Mouse (Mus musculus) brain, adult 2 months (tissue): Measurements from ENCODE around the gene Crygn.
A peak's percentile ranks its signal among the peaks of the same experiment; 100 is the strongest.

Experiments used
- DNase-seq: peaks from one replicate; pipeline ENCODE4 v3.0.0; 2011; ENCODE audit warnings: low read depth, low spot score

The Crygn gene

DNA sequence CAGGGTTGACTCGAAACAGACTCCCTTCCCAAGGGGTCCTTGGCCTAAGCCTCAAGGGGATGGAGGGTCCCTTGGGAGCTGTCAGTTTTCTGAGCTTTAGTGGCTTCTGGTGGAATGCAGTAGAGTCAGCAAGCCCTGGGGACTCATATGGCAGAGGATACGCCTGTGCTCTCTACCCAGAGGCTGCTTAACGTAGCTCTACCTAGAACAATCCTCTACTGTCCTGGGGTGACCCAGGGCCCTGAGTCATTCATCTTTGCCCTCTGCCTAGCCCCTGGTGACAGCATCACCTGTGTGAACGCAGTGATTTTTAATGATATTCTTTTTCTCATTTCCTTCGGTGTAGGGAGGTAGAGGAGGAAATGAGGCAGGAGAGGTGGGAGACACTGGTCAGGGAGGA lies 8.1 kb downstream of the Crygn start:
- no peak for DNase-seq

DNA sequence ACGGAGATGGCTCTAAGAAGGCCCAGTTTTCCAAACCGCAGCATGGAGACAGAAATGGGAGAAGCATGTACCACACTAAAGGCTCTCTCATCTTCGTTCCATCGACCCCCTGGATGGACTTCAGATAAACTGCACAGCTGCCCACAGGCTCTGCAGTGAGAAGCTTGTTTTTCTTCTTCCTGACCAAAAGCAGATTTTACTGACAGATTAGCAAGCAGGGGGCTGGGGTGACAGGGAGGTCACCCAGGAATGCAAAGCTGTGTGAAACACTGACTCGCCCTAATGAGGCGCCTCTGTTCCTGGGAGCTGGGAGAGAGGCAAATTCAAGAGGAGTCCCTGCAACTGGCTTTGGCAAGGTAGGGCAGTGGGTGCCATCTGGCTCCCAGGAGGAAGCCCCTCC lies 10.3 kb downstream of the Crygn start:
- DNase-seq: no peak

DNA sequence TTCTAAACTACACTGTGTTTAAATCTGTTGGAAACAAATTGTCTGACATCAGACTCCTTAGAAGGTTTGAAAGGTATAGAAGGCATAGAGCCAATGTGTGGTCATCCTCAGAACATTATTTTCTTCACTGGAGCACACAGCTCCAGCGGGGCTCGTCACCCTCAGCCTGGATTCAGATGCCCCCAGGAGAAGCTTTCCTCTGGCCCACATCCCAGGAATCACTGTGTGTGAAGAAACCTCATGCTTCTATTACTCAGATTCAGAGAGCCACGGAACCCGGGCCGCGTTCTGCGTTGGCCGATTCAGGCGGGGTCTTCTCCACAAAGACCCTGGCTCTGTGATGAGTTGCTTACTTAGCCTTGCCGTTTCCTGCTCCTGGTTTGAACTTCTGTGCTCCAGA lies 13.9 kb downstream of the Crygn start:
- no peak for DNase-seq

DNA sequence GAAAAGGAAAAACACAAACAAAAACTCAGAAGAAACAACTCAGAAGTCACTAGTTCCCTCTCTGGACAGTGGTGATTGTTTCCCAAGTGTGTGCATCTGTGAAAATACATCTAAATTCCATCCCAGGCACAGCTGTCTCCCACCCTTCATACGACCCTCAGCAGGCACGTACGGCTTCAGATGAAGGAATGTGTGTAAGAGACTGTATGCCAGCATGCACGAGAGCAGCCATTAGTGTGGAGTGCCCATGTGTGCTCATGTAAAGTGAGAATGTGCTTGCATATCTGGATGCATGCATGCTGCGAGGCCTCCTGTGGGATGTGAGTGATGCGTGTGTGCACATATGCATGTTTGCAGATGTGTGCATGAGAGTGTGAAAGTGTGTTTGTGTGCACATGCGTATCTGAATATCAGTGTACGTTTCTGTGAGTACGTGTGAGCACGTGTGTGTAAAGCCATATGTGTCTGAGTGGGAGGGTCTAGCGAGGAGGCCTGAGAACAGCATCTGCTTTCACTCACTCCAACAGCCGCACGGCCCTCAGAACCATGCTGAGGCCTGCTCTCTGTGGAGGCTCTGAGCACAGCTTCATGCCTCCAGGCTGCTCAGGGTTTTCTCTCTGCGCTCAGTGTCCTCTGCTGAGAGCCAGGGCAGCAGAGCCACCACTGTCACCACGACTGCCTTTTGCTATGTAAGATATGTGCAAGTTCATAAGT lies 16.5 kb downstream of the Crygn start:
- DNase-seq: peak; percentile 13

DNA sequence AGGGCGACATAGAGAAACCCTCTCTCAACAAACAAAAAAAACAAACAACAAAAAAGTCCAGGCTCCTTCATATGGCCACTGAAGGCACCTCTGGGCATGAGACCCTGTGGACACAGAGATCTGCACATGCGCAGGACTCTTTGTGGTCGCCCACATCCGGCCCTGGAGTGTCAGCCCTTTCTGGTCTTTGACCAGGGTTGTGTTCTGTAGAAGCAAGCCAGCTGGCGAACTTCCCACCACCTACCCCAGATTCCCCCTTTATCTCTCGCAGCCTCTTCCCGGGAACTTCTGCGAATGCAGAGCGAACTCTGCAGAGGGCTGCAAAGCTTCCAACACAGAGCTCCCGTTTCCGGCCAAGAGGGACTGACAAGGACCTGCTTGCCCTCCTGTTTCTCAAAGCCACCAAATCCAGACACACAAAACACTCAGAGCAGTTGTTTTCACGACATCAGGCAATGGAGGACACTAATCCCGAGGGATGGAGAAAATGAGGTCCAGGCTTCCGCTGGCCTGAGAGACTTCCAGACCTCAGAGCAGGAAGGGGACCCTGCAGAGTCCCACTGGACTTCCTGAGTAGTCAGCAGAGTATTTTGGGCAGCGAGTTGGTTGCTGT lies 18.6 kb downstream of the Crygn start:
- peak; percentile 35 for DNase-seq

DNA sequence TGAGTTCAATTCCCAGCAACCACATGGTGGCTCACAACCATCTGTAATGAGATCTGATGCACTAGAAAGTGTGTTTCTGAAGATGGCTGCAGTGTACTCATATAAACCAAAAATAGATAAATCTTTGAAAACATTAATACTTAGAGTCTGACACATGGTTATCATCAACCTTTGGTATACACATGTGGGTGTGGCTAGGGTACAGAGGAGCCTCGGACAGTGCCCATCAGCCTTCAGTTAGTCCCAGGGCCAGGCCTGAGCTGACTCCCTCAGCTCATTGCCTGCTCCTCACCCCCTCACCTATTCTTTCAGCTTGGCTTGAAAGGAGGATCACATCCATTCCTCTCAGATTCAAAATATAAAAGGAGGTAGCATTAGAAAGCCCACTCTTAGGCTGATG lies 19.3 kb downstream of the Crygn start:
- no peak for DNase-seq

DNA sequence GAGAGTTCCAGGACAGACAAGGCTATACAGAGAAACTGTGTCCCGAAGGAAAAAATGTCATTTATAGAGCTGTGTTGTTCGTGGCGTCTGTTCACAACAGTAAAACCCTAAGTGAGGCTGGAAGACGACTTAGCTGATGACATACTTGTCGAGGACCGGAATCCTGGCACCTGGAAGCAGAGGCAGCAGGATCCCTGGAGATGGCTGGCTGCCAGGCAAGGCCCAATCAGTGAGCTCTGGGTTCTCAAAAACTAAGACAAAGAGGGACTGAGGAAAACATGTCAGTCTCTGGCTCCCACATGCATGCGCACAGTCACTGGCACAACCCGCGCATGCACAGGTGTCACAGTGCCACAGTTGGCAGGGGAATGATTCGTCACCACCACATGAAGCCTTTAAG lies 20.2 kb downstream of the Crygn start:
- DNase-seq: no peak

DNA sequence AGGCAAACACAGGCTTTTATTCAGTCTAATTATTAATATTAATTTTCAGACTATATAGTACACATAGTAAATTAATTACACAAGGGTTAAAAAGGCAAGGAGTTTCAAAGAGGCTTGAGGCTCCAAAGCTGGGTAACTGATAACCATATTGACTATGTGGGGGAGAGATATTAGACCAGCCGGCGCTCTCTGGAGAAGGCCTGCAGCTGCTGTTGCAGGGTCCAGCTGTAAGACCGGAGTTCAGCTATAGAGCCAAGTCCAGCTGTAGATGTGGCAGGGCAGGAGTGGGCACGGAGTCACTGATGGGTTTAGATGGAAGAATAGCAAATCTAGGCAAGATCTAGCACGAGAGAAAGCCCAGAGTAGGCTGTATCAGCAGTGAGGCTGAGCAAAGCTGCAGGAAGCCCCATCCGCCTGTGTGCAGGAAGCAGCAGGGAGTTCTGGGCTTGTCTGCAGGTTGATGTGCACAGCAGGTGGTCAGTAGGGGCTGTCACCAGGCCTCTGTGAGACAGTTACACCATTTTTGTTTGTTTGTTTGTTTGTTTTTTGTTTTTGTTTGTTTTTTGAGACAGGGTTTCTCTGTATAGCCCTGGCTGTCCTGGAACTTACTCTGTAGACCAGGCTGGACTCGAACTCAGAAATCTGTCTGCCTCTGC lies 23.9 kb downstream of the Crygn start:
- no peak for DNase-seq

DNA sequence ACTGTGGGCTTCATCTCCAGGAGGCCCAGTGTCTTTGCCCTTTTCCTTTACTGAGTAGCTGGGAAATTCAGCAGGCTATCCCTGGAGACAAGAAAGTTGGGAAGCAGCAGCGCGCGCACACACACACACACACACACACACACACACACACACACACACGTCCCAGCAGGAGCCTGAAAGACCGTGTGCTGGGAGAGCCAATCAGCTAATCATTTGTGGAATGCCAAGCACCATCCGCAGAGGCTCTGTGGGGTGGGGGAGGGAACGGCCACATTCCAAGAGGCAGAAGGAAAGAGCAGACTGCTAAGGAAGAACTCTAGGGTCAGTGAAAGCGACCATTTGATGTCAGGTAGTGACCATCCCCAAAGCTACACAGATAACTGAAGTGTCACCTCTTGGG lies 24.7 kb downstream of the Crygn start:
- DNase-seq: no peak

DNA sequence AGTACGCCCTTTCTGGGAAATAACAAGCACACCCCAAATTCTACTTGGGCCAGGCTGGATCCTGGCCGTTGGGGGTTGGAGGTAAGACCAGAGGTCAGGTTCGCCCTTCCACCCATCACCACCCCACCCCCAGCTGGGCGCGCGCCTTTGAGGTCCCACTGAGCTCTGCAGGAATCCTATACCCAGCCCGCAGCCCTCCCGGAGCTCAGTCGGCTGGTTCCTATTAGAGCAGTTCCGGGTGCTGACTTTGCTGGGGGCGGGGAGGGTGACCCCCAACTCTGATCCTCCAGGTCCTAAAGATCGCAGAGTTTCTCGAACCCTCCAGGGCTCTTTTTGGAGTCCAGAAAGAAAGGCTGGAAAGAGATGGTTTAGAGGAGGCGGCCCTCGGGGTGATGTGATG lies 26.8 kb downstream of the Crygn start:
- DNase-seq: no peak

DNA sequence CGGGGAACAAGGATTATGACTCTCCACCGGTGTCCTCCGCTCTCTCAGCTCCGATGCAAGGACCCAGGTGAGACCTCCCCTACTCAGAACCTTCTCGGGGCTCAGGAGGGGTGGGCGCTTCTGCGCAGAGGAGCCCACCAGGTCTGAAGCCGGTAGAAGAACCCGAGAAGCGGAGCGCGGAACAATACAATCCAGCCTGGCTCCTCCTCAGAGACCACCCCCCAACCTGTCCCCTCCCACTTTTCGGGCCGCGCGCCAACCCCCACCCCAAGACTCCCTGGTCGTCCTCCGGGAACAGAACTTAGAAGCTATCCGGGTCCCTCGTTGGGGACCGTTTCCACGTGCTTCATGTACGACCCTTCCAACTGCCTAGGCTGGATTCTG lies 27.3 kb downstream of the Crygn start, which contains the start of gene Wdr86:
Gene Wdr86 (minus strand): TSS at position 240 of the 384 bp plus-strand sequence.
- DNase-seq: no peak

DNA sequence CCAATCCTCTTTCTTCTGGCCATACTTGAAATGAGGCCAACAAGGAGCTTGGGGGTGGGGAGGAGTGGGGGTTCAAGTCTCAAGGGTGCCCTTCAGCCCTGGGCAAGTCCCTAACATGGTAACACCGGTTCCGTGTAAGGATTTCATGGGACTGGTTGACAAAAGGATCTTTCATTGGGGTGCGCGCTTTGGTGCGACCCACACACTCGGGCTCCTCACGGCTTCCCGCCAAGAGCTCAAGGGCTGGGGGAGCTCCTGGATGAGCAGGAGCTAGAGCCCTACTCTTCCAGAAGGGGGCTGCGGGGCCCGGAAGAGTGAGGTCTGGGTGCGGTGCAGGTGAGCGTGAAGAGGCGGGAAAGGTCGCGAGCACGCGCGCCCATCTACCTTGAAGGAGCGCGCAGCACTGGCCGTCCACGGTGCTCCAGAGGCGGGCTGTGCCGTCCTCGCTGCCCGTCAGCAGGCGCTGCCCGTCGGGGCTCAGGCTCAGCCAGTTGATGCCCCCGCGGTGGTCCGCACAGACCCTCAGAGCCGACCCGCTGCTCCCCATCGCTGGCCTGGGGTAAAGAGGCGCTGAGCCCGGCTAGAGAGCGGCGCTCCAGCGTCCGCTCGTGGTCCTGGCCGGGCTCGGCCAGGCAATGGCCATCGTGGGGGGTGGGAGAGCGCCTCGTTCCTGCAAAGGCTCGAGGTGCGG lies 27.9 kb downstream of the Crygn start:
- DNase-seq: no peak

DNA sequence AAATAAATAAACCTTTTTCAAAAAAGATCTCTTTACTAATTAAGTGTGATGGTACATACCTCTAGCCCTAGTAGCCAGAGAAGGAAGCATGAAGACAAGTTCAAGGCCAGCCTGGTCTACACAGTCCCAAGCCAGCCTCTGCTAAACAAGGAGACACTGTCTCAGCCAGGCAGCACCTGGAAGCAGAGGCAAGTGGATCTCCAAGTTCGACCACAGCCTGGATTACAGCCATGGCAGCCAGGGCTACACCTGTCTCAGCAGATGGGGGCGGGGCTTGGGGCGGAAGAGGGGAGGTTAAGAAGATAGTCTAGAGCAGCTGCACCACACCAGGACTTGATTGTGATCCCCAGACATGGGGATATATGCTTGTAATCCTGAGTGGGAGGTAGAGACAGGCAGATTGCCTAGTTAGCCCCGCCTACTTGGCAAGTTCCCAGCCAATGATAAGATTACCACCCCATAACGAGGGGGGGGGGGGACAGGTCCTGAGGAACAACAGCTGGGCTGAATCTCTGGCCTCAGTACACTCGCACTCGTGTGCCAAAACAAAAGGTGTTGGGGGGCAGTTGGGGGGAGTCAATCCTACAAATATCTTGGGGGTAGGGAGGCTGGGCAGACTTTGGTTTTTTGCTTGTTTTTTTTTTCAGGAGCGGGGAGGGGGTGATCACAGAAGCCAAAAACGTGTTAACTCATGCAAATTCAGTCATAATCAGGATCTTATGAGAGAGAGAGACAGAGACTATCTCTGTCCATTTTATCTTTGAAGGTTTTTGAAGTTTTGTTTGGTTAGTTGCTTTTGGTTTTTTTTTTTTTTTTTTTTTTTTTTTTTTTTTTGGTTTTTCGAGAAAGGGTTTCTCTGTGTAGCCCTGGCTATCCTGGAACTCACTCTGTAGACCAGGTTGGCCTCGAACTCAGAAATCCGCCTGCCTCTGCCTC lies 30.6 kb downstream of the Crygn start:
- DNase-seq: no peak

DNA sequence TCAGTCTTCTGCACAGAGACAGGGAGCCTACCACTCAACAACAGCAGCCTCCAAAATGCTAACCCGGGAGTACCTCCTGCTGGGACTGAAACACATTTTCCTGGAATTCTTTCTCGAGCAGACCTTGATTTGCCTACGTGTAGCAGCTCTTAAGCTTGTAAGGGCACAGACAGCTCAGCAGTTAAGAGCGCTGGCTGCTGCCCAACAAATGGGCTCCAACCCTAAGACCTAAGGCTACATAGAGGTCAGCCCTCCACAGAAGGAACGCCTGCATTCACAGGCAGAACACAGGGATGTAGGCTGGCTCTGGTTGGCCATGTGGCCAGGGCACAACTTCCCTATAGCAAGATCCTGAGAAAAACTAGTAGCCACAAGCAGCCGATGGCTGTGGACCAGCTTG lies 31.9 kb downstream of the Crygn start:
- no peak for DNase-seq

DNA sequence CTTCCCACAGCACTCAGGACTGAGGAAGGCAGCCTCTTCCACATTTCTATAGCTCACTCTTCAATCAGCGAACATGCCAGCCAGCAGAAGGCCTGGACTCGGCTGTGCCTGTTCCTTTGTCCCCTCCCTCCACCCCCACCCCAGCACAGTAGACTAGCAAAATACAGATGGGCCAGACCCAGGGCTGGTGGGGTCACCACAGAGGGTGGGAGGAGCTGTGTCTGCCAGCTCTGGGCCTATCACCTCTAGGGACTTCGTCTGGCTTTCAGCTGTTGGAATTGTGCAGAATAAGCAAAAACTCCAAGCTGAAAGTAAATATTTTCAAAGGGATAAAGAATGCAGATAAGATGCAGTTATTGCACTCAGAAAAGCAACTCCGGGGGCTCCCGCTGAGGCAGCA lies 33.0 kb downstream of the Crygn start:
- DNase-seq: no peak

DNA sequence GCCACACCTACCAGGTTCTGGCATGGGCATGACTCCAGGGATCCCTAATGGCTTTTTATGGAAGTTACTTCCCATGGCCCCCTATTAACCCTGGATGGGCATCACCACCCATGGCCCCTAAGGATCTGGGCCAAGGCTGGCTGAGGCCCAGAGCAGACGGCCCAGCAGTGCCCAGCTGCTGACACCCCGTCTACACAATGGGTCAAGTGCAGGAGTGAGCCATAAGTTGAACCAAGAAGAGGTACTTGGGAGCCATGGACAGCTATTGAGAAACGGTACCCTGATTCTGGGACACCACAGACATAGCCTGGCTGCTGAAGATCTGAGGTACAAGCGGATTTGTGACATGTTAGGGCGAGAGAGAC lies 33.6 kb downstream of the Crygn start:
- DNase-seq: no peak

DNA sequence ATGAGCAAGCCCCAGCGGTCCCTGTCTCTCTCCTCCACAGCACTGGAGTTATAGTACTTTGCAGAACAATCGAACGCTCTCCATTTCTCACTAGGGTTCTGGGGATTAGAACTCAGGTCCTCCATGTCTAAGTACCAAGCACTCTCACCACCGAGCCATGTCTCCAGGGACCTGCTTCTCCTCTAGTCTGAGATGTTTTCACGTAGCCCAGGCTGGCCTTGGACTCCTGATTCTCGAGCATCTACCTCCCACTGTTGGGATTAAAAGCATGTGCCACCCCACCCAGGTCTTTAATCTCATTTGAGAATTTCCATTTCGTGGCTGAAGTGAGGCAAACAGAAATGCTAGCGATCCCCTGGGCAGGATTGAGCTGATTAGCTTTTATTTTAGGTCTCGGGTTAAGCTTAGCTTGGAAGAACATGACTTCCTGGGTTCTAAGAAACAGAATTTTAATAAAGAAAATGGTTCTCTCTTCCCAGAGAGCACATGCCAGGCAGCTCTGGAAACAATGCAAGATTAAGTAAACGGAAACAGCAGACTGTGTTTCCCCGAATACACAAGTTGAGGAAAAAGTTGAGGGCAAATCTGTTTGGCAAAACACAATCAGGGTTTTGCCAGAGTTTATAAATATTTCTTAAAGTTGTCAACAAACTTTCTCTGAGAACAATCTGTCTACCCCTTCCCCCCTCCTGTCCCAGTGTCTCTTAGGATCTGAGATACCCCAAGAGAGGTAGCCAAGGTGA lies 34.1 kb downstream of the Crygn start:
- no peak for DNase-seq

DNA sequence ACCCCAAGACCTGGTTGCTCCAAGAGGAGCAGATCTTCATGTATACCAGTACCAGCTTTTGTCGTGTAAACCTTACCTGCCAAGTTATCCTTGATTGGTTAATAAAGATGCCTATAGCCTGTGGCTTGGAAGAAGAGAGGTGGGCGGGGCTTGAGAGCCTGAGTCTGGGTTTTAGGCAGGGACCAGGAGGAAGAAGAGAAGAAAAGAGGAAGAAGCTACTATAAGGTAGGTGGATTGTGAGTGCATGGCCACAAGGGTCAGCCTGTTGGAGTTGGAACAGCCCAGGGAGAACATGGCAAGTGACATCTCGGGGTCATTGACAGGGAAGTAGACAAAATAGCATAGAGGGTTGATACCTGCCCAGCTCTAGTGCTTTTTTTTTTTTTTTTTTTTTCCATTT lies 38.0 kb downstream of the Crygn start:
- DNase-seq: no peak

DNA sequence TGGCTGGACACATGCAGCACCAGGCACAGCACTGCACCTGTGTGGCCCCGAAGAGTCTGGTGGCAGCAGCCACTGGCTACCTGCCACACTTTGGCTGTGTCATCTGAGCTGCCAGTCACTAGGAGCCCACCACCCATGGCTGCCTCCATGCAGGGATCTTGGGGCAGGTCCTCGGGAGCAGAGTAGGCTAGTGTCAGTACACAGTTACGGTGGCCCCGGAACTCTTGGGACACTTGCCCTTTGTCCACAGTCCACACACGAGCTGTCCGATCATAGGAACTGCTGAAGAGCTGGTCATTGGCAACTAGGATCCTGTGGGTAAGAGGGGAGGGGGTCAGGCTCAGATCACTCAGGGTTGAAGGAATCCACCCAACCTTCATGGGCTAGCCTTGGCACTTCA lies 39.7 kb downstream of the Crygn start:
- DNase-seq: no peak

DNA sequence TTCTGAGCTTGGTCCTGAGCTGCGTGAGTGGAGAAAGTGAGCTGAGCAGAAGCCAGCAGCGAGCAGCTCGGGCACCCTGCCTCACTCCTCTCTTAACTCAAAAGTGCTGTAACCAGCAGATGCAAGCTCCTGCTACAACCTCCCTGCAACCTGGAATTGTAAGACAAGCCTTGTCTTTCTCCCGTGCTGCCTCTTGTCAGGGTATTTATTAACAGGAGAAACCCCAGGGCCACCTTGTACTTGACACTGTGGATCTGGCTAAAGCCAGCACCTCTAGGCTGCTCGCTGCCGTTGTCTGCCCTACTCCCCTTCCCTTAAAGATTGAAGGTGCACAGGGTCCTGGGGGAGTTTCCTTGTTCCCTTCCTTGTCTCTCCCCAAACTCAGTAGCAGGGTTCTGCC lies 43.8 kb downstream of the Crygn start:
- no peak for DNase-seq

DNA sequence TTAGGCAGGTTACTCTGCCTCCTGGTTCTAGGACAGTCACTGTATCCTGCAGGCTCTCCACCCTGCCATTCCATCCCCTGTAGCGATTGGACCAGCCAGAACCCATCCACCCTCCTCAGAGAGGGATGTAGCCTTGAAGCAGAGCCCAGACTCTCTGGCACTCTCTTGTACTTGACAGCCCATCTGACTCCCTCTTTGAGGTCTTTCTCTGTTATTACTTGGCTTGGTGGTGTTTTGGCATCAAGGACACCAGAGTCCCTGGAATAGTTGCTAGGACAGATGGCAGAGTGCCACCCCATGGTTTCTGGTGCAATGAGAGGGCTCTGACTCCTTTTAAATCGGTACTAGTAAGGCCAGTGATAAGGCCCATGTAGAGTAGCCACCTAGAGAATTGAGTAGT lies 44.6 kb downstream of the Crygn start:
- peak; percentile 81 for DNase-seq
